Mouse (Mus musculus) neural tube, embryonic 15.5 days (tissue): ENCODE data around the gene Ccr9. TPM values are rescaled to one million over a fixed set of nuclear protein-coding genes. Genes with fewer than 3 reads are reported as not detected.
"Not testable (repeated sequence)": the region's sequence is repeated elsewhere in the genome, so short reads cannot be mapped to it uniquely, and the experiment has no call there.

ENCODE experiments used
- ATAC-seq: fragments of 200-750 bp; cut with Nextera tagmentation; 2 replicates; pipeline ENCODE4 v1.8.0; 2017; ENCODE audit warnings: mild to moderate bottlenecking, moderate TSS enrichment, moderate library complexity; ENCODE audit not compliant: low FRiP score
- H3K27ac ChIP-seq: fragments of 300-500 bp; sonication (generic); replicated peaks from 2 replicates; pipeline ENCODE4 v1.5.1; 2015; ENCODE audit warnings: mild to moderate bottlenecking, inconsistent platforms
- H3K27me3 ChIP-seq: fragments of 300-500 bp; sonication (generic); replicated peaks from 2 replicates; pipeline ENCODE4 v1.6.1; 2015; ENCODE audit warnings: inconsistent platforms
- H3K36me3 ChIP-seq: fragments of 300-500 bp; sonication (generic); 2 replicates; pipeline ENCODE4 v1.6.1; 2015; ENCODE audit warnings: inconsistent platforms
- H3K4me1 ChIP-seq: fragments of 300-500 bp; sonication (generic); 2 replicates; pipeline ENCODE4 v1.6.1; 2015; ENCODE audit warnings: inconsistent platforms
- H3K4me2 ChIP-seq: fragments of 300-500 bp; sonication (generic); 2 replicates; pipeline ENCODE4 v1.6.1; 2015; ENCODE audit warnings: inconsistent platforms, mild to moderate bottlenecking, moderate library complexity
- H3K4me3 ChIP-seq: fragments of 300-500 bp; sonication (generic); replicated peaks from 2 replicates; pipeline ENCODE4 v1.5.1; 2015; ENCODE audit warnings: mild to moderate bottlenecking, inconsistent platforms
- H3K9ac ChIP-seq: fragments of 300-500 bp; sonication (generic); replicated peaks from 2 replicates; pipeline ENCODE4 v1.6.1; 2015; ENCODE audit warnings: mild to moderate bottlenecking, inconsistent platforms
- H3K9me3 ChIP-seq: fragments of 300-500 bp; sonication (generic); replicated peaks from 2 replicates; pipeline ENCODE4 v1.6.1; 2016; ENCODE audit warnings: inconsistent platforms
- WGBS: fragments of 180-500 bp; shearing (Covaris S2); methylation state at CpG from one replicate; pipeline ENCODE4 v1.1.7; 2015; ENCODE audit warnings: mixed read lengths; 5-methylcytosine and 5-hydroxymethylcytosine counted together
- polyA plus RNA-seq: library from polyadenylated mRNA; unstranded; fragments of >200 nt; fragmentation: Nextera tagmentation; extraction: Ambion mirVana; gene quantifications from 2 replicates; pipeline ENCODE4 v1.2.1, GENCODE M21; 2015

The Ccr9 gene
- polyA plus RNA-seq, 1 experiment from 2014 or later, result 0.29 TPM

DNA sequence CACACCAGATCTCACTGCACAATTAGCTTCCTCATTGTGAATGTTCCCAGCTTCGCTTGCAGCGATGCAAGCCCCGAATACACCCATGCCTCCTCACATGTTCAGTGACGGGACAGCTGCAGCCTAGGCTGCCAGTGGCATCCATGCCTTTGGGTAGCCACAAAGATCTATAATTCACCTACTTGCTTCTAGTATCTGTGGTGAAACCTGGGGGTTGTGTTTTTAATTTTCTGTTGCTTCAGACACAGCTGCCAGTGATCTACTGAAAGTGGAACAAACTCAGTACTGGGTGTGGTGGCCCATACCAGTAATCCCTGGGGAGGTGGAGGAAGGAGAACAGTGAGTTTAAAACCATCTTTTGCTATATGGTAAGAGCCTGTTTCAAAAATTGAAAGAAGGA is 84.6 kb downstream of the Ccr9 start:
- ATAC-seq, result no peak
- Histone ChIP-seq H3K9me3 (no peaks in the 10 kb centered on the region), H3K9ac (no peak overlapping the region)

DNA sequence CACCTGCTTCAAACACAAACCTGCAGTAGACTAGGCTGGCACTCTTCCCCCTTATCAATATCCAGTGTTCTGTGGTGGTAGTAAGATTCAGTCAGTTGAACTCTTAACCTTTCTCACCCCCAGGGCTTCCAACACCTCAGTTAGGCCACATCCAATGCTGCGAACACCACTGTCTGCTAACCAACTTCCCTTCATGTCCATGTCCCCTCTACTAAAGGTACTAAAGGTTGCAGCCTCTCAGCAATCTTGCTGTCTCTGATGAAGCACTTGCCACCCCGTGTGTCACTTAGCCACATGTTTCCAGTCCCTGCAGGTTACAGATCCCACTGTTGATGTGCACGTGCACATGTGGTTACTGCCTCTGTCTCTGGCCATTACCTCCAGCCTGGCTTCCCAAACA is 85.5 kb downstream of the Ccr9 start:
- H3K4me2 ChIP-seq, result no peak overlapping the region
- no peak overlapping the region for H3K4me3 ChIP-seq
- no peaks in the 10 kb centered on the region for H3K27me3 ChIP-seq
- WGBS, result 84% methylated on average over 3 of the region's 3 CpGs
- no peaks in the 10 kb centered on the region for H3K4me1 ChIP-seq
- H3K9ac ChIP-seq, result no peak overlapping the region
- no peak for ATAC-seq
- H3K9me3 ChIP-seq, result no peaks in the 10 kb centered on the region
- H3K27ac ChIP-seq, result no peak overlapping the region
- H3K36me3 ChIP-seq, result no peaks in the 10 kb centered on the region

More for the DNA sequence above, 84.6 kb downstream of the Ccr9 start:
- no peak overlapping the region for H3K27ac ChIP-seq
- H3K4me3 ChIP-seq, result no peak overlapping the region
- H3K4me1 ChIP-seq, result no peaks in the 10 kb centered on the region
- no peaks in the 10 kb centered on the region for H3K27me3 ChIP-seq
- H3K36me3 ChIP-seq, result no peaks in the 10 kb centered on the region
- no peak overlapping the region for H3K4me2 ChIP-seq
- 94% methylated on average over 4 of the region's 4 CpGs for WGBS

DNA sequence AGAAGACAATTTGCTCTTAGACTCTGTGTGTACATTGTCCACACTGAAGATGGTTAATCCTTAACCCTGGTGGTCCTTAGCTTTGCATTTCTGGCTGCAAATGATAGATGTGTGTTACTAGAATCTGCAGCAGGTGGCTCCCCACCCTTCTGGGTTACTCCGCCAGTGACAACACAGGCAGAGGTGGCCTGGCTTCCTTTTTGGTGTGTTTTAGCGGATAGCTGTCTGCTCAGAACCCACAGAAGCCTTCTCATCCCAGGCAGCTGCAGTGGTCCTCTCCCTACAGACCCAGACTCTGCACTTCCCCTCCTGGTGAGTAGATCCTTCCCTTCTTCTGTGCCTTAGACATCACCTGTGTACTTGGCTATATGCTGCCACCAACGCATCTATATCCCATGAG is 88.8 kb downstream of the Ccr9 start:
- Histone ChIP-seq H3K27ac (no peak overlapping the region), H3K36me3 (no peaks in the 10 kb centered on the region), H3K27me3 (no peaks in the 10 kb centered on the region), H3K9ac (no peak overlapping the region), H3K4me1 (no peaks in the 10 kb centered on the region), H3K9me3 (no peaks in the 10 kb centered on the region), H3K4me2 (no peak overlapping the region), H3K4me3 (no peak overlapping the region)
- no peak for ATAC-seq
- 94% methylated on average over 3 of the region's 3 CpGs for WGBS

DNA sequence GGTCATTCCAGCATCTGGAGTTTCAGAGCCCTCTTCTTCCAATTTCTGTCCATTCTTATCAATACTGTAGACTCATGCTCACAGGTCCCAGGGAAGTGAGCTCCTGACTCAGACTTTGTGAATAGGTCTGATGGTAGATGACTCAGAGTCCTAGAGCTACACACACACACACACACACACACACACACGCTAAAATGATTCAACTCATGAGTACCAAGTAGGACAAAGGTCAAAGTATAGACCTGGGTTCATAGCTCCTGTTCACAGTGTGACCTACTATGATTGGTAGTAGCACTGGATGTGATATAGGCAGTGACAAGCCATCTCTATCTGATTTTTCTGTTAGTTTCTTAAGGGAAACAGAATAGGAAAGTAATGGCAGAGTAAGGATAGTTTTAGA is 90.2 kb downstream of the Ccr9 start:
- no peak for ATAC-seq
- Histone ChIP-seq H3K27ac (no peak overlapping the region), H3K36me3 (no peaks in the 10 kb centered on the region), H3K4me1 (no peaks in the 10 kb centered on the region), H3K9me3 (no peaks in the 10 kb centered on the region), H3K27me3 (no peaks in the 10 kb centered on the region), H3K4me3 (no peak overlapping the region), H3K9ac (no peak overlapping the region), H3K4me2 (no peak overlapping the region)
- WGBS, result 79% methylated on average over 1 of the region's 1 CpGs

DNA sequence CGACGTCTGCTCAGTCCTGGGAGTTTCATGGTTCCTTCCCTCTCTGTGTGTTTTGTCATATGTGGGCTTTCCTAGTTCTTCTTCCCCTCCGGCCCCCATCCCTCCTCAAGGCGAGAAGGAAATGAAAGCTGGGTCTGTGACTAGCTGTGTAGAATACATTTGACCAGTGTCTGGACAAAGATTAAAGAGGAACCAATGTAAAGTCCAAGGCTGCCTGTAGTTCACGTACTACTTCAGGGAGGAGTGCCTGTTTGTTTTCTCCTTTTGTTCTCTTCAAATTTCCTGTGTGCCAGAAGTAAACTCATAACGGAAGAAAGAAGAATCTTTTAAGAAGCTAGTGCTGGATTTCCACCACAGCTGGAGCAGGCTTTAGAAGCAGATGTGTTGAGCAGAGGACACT is 91.3 kb downstream of the Ccr9 start:
- Histone ChIP-seq H3K9ac (no peak overlapping the region), H3K4me2 (no peak overlapping the region), H3K4me3 (no peak overlapping the region), H3K9me3 (no peaks in the 10 kb centered on the region), H3K27ac (no peak overlapping the region), H3K27me3 (no peaks in the 10 kb centered on the region), H3K4me1 (no peaks in the 10 kb centered on the region), H3K36me3 (no peaks in the 10 kb centered on the region)
- whole genome bisulfite sequencing, result 70% methylated on average over 6 of the region's 6 CpGs
- no peak for ATAC-seq

DNA sequence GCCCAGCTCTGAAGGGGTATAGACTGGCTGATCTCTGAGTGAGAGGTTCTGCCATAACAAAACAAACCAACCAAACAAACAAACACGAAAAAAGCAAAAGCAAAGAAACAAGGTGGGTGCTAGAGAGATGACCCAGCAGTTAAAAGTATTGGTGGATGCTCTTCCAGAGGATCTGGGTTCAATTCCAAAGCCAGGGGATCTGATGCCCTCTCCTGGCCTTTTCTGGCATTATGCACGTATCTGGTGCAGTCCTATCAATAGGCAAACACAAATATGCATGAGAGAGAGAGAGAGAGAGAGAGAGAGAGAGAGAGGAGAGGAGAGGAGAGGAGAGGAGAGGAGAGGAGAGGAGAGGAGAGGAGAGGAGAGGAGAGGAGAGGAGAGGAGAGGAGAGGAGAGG is 95.1 kb downstream of the Ccr9 start:
- not testable (repeated sequence) for H3K9me3 ChIP-seq, H3K27me3 ChIP-seq, H3K4me3 ChIP-seq, H3K36me3 ChIP-seq, H3K4me2 ChIP-seq, H3K27ac ChIP-seq, H3K4me1 ChIP-seq, H3K9ac ChIP-seq, ATAC-seq
- 39% methylated on average over 2 of the region's 2 CpGs for WGBS

DNA sequence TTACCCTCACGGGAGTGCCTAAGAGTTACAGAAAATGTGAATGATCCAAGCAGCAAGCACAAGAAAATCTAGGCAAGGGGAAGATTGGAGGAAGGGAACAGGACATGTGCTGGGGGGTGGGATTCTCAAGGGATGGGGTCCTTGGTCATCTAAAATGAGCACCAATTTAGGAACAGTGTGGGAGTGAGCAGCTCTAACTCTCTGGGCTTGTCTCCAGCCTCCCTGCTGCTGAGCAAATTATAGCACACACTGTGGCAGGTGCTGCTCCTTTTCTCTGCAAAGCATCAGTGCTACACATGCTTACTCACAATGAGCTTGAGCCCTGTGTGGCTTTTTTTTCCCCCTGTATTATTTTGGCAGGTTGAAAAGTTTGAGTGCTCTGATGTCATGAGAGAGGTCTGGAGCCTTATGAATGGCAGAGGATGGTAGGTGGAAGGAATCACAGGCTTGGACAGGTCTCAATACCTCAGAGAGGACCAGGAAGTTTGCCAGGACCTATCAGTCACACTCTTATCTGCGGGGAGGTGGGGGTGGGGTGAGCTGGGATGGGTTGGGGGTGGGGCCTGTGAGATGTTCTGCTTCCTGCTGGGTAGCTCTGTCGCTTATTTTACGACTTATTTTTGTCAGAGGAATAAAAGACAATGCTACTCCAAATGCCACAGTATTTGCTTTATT is 110.8 kb downstream of the Ccr9 start:
- Histone ChIP-seq H3K4me3 (no peak overlapping the region), H3K9me3 (peaks cover 1% of the 10 kb centered on the region; the same call in 1 of the 2 replicates), H3K27ac (no peak overlapping the region), H3K9ac (no peak overlapping the region), H3K36me3 (peaks cover 30% of the 10 kb centered on the region), H3K4me2 (no peak overlapping the region), H3K4me1 (no peaks in the 10 kb centered on the region), H3K27me3 (no peaks in the 10 kb centered on the region)
- 71% methylated on average over 4 of the region's 4 CpGs for WGBS
- no peak for ATAC-seq

DNA sequence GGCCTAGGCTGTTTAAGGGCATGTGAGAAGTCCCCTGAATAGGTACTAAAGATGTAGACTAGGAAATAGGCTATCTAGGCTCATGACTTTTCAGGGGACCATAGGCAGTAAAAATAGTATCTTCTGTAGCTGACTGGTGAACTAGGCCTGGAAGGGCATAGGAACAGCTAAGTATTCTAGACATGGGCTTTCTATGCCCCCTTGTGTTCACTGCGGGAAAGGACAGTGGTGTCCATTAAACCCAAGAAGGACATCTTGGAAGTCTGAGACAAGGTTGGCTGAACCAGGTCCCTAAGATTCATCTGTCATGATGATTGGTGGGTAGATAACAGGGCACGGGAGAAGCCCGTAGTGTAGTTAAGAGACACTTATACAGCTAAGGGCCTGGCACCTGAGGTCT is 117.9 kb downstream of the Ccr9 start:
- no peaks in the 10 kb centered on the region for H3K27me3 ChIP-seq
- no peak overlapping the region for H3K4me3 ChIP-seq
- peaks cover 36% of the 10 kb centered on the region for H3K36me3 ChIP-seq
- 71% methylated on average over 3 of the region's 3 CpGs for WGBS
- H3K27ac ChIP-seq, result no peak overlapping the region
- H3K9me3 ChIP-seq, result no peaks in the 10 kb centered on the region
- 0 out of 2 replicates have a peak, but pooled peaks have one; percentile 41 for ATAC-seq
- no peak overlapping the region for H3K4me2 ChIP-seq
- H3K9ac ChIP-seq, result no peak overlapping the region
- no peaks in the 10 kb centered on the region for H3K4me1 ChIP-seq

DNA sequence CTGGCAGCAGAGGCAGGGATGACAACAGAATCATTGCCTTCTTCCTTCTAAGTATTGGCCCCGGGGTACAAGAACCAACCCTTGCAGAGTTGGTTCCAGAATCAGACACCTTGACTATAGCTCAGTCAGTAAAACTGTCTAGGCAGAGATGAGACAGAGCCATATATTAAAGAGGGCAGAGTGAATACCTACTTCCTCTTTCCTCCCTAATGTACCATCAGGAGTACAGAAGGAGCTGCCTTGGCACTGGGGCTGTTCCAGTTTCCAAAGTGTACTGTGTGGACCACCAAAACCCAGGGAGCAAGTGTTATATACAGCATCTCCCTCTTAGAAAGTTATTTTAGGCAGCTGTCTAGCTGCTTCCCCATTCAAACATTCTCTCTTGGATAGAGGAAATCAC is 123.3 kb downstream of the Ccr9 start:
- H3K36me3 ChIP-seq, result peaks cover 14% of the 10 kb centered on the region
- H3K9ac ChIP-seq, result no peak overlapping the region
- H3K27ac ChIP-seq, result no peak overlapping the region
- no peaks in the 10 kb centered on the region for H3K9me3 ChIP-seq
- ATAC-seq, result no peak
- no peaks in the 10 kb centered on the region for H3K4me1 ChIP-seq
- no peak overlapping the region for H3K4me3 ChIP-seq
- WGBS, result 100% methylated on average over 1 of the region's 1 CpGs
- no peak overlapping the region for H3K4me2 ChIP-seq
- no peaks in the 10 kb centered on the region for H3K27me3 ChIP-seq

DNA sequence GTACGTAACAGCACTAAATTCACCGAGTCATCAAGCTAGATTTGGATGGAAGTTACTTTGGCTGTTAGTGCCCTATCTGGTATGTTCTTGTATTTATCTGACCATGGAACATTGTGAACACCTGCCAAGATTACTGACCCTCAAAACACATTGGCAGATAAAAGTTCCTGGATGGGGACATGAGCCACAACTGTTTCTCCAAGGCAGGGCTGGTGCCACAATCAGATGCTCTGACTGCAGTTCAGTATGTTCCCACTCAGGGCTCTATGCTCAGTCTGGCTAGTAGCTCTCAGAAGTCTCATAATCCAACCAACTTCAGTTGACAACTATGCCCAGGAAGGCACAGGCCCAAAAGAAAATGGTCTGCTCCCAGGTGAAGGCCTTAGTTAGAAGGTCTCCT is 124.2 kb downstream of the Ccr9 start:
- Histone ChIP-seq H3K9ac (no peak overlapping the region), H3K9me3 (no peaks in the 10 kb centered on the region), H3K4me2 (no peak overlapping the region), H3K27ac (no peak overlapping the region), H3K4me3 (no peak overlapping the region), H3K36me3 (peaks cover 14% of the 10 kb centered on the region), H3K4me1 (no peaks in the 10 kb centered on the region), H3K27me3 (no peaks in the 10 kb centered on the region)
- 99% methylated on average over 2 of the region's 2 CpGs for WGBS
- ATAC-seq, result no peak

DNA sequence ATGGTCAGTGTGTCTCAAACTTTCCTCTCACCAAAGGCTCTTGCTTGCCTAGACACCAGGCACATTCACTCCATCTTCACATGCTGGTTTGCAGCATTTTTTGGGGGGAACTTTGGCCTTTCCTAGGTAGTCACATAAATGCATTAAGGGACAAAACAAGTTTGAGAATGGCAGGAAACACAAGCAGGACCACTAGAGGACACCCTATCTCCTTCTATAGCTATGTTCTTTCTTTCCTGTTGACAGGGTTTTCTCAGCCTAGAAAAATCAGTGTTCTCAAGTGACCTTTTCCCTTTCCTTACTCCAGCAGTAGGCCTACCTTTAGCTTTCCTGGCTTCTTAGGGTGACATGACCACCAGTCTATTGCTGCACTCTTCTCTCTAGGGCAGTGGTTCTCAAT is 124.7 kb downstream of the Ccr9 start:
- Histone ChIP-seq H3K9me3 (no peaks in the 10 kb centered on the region), H3K27me3 (no peaks in the 10 kb centered on the region), H3K4me3 (no peak overlapping the region), H3K9ac (no peak overlapping the region), H3K36me3 (peaks cover 11% of the 10 kb centered on the region), H3K4me2 (no peak overlapping the region), H3K27ac (no peak overlapping the region), H3K4me1 (no peaks in the 10 kb centered on the region)
- no peak for ATAC-seq

DNA sequence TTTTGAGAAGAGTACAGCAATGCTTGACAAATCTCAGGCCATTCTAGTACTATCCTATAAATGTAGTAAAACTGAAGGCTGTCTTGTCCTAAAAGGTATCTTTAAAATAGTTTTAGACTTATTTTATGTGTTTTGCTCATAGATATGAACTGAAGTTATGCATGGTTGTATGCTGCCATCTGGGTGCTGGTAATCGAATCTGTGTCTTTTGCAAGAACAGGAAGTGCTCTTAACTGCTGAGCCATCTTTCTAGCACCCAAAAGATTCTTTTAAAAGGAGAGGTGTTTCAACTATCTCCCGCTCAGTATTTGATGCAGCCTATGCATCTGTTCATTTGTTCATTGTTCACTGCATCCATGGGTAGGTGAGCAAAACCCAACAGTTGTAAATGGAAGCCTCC is 127.0 kb downstream of the Ccr9 start:
- ATAC-seq, result no peak
- 92% methylated on average over 2 of the region's 2 CpGs for WGBS
- no peaks in the 10 kb centered on the region for H3K4me1 ChIP-seq
- no peak overlapping the region for H3K9ac ChIP-seq
- no peak overlapping the region for H3K27ac ChIP-seq
- no peak overlapping the region for H3K4me3 ChIP-seq
- H3K27me3 ChIP-seq, result no peaks in the 10 kb centered on the region
- H3K9me3 ChIP-seq, result no peaks in the 10 kb centered on the region
- peaks cover 7% of the 10 kb centered on the region for H3K36me3 ChIP-seq
- H3K4me2 ChIP-seq, result no peak overlapping the region

DNA sequence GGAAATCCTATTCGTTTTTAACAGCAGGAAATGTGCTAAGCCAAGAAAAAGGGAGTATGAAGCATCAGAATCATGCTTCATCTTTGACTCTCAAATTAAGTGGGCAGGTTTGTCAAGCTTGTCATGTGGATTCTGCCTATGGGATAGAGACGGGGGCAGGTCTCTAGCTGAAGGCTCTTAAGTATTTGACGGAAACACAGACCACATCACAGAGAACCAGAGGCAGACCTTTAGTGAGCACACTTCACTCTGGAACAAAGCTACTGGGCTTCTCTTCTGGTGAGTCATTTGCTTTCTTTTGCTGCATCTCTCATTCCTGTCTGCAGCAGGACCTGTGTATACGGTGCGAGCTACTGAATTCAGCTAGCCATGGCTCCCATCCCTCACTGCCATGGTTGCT is 128.0 kb downstream of the Ccr9 start, which contains the start of gene Cxcr6:
Gene Cxcr6 (plus strand): TSS at position 209 of the 400 bp plus-strand sequence.
- no peak for ATAC-seq
- 91% methylated on average over 5 of the region's 5 CpGs for WGBS
- no peak within 1 kb of the TSS for H3K4me2 ChIP-seq
- no peaks in the 10 kb centered on the region for H3K4me1 ChIP-seq
- H3K27me3 ChIP-seq, result no peaks in the 10 kb centered on the region
- no peak within 1 kb of the TSS for H3K9ac ChIP-seq
- no peaks in the 10 kb centered on the region for H3K9me3 ChIP-seq
- peaks cover 11% of the 10 kb centered on the region; the same call in 1 of the 2 replicates for H3K36me3 ChIP-seq
- H3K4me3 ChIP-seq, result no peak within 1 kb of the TSS
- no peak within 1 kb of the TSS for H3K27ac ChIP-seq
